Comparison of ENCODE assay signal across 12 mouse cellular contexts in the genomic region with DNA sequence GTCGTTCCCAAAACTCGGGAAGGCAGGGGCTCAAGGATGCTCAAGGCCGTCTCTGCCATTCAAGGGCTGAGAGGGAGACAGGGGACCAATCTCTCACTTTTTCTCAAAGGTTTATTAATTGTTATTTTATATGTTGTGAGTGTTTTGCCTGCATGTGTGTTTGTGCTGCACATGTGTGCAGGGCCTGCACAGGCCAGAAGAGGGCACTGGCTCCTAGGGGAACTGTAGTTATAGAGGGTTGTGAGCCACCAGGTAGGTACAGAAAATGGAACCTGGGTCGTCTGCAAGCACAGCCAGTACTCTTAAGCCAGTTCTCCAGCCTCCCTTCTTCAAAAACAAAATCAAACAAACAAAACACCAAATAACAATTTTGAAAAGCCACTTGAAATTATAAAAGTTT. TPM values are rescaled to one million over a fixed set of nuclear protein-coding genes. Genes with fewer than 3 reads are reported as not detected.
A peak's percentile ranks its signal among the peaks of the same experiment; 100 is the strongest.
DNase-seq lines count a peak whose midpoint lies in the region; ATAC-seq lines count a peak whose summit lies in the region.
"Had no signal": no experiment of that assay in that cellular context is flagged by ENCODE, and none has a peak within 500 bp of the region (broad histone marks: within the 10 kb centered on the region; RNA-seq: fewer than 3 reads in every experiment).

No protein-coding gene starts in this region.

- H3K4me1 ChIP-seq in liver, embryonic 11.5 days (replicated peaks; ENCODE audit: control insufficient read depth, insufficient read depth, low read length): no peaks in the 10 kb centered on the region
- H3K4me1 ChIP-seq: embryonic facial prominence, embryonic 15.5 days had no signal

- H3K9me3 ChIP-seq in liver, embryonic 11.5 days (ENCODE audit: control insufficient read depth, low read length): no peaks in the 10 kb centered on the region
- H3K9me3 ChIP-seq: embryonic facial prominence, embryonic 15.5 days had no signal

- H3K36me3 ChIP-seq in liver, embryonic 11.5 days (ENCODE audit: control insufficient read depth, insufficient read depth, low read length): peaks cover 47% of the 10 kb centered on the region

- peak; percentile 47 for DNase-seq in adrenal gland, postnatal 10 days
- DNase-seq in adrenal gland, adult 18-20 months (ENCODE audit: low spot score in 2 of 2): no peak
- DNase-seq in liver: peak; percentile 34
- DNase-seq in liver, embryonic 11.5 days (ENCODE audit: low spot score): no peak
- peak; percentile 21 for DNase-seq in T-cell, adult 2 months (ENCODE audit: low spot score)
- DNase-seq in naive thymus-derived CD4-positive, alpha-beta T cell, adult 2 months (ENCODE audit: low read depth): peak; percentile 37
- no peak for DNase-seq in retina, postnatal 1 day
- DNase-seq in frontal cortex, postnatal 10 days (ENCODE audit: low spot score in 2 of 2): no peak

- no peak overlapping the region for H3K4me3 ChIP-seq in liver, embryonic 11.5 days (ENCODE audit: low read depth, low read length)
- H3K4me3 ChIP-seq: embryonic facial prominence, embryonic 15.5 days; myocyte had no signal

- no peak overlapping the region for H3K27ac ChIP-seq in liver, embryonic 11.5 days (ENCODE audit: low read depth, low read length)
- H3K27ac ChIP-seq: embryonic facial prominence, embryonic 15.5 days had no signal

- no peaks in the 10 kb centered on the region for H3K27me3 ChIP-seq in liver, embryonic 11.5 days (replicated peaks; ENCODE audit: control insufficient read depth, insufficient read depth, low read length)
- H3K27me3 ChIP-seq: embryonic facial prominence, embryonic 15.5 days had no signal

- no peak for ATAC-seq in liver, embryonic 11.5 days (replicated peaks; ENCODE audit: low FRiP score)

- H3K4me2 ChIP-seq in liver, embryonic 11.5 days: no peak overlapping the region
- H3K4me2 ChIP-seq: embryonic facial prominence, embryonic 15.5 days had no signal

- no peak overlapping the region for H3K9ac ChIP-seq in liver, embryonic 11.5 days (ENCODE audit: low read depth, low read length)
- H3K9ac ChIP-seq: embryonic facial prominence, embryonic 15.5 days had no signal

- 91% methylated on average over 4 of the region's 4 CpGs for WGBS in liver, embryonic 11.5 days

RNA-seq across cellular contexts. Expression of a gene that starts 44.2 kb away (rescaled TPM):
- 10 to 100 TPM; 16.2 to 20.0 TPM for total RNA-seq in adrenal gland, postnatal 10 days (2021)
- 10 to 100 TPM; 18.6 to 20.5 TPM for total RNA-seq in adrenal gland, adult 18-20 months (2021)
- 24.3 and 26.4 TPM in 2 replicates for polyA plus RNA-seq in liver, embryonic 11.5 days (2014; fragmentation: Nextera tagmentation; extraction: Ambion mirVana)

RNA-seq across cellular contexts. Expression of a gene that starts 49.7 kb away (rescaled TPM):
- total RNA-seq in adrenal gland, postnatal 10 days (2021): 10 to 100 TPM; 36.6 to 55.2 TPM
- total RNA-seq in adrenal gland, adult 18-20 months (2021): 10 to 100 TPM; 49.4 to 53.7 TPM
- polyA plus RNA-seq in liver, embryonic 11.5 days (2014; fragmentation: Nextera tagmentation; extraction: Ambion mirVana): 9.1 and 10.4 TPM in 2 replicates

RNA-seq across cellular contexts. Expression of a gene that starts 52.8 kb away (rescaled TPM):
- not detected for total RNA-seq in adrenal gland, postnatal 10 days (2021)
- total RNA-seq in adrenal gland, adult 18-20 months (2021): under 1 TPM in 1 of 2 experiments, not detected in 1; 0.35 TPM
- polyA plus RNA-seq in liver, embryonic 11.5 days (2014; fragmentation: Nextera tagmentation; extraction: Ambion mirVana): not detected in 2 replicates
- polyA plus RNA-seq: C2C12; embryonic facial prominence, embryonic 15.5 days; limb, embryonic 14.5 days; myocyte had no signal

Comparison
In these comparisons a context has a peak if more than half of its experiments do, and no peak if none do; other contexts are left out.
1. DNase-seq: peak in adrenal gland, postnatal 10 days (single experiment), liver (single experiment), T-cell, adult 2 months (single experiment) and naive thymus-derived CD4-positive, alpha-beta T cell, adult 2 months (single experiment); none in adrenal gland, adult 18-20 months (0 of 2), liver, embryonic 11.5 days (single experiment), retina, postnatal 1 day (single experiment) and frontal cortex, postnatal 10 days (0 of 2).